Mouse (Mus musculus): Measurements from ENCODE around the gene Ppt1. TPM values are rescaled to one million over a fixed set of nuclear protein-coding genes. Genes with fewer than 3 reads are reported as not detected.

Gene Ppt1
- polyA plus RNA-seq, 1 experiment from 2014 or later: 60.0 TPM

- 0 out of 2 replicates have a peak overlapping the region, but pooled peaks have one; percentile 79 for H3K9ac ChIP-seq (replicated peaks)
- H3K4me1 ChIP-seq (replicated peaks): peaks cover 15% of the 10 kb centered on the region
- H3K9me3 ChIP-seq: no peaks in the 10 kb centered on the region
- H3K27me3 ChIP-seq: no peaks in the 10 kb centered on the region
- H3K27ac ChIP-seq: no peak overlapping the region
- H3K36me3 ChIP-seq: peaks cover 17% of the 10 kb centered on the region; the same call in 1 of the 2 replicates
- peak overlapping the region; percentile 72 for H3K4me2 ChIP-seq
- peak overlapping the region; percentile 74; the same call in 1 of the 2 replicates for H3K4me3 ChIP-seq (replicated peaks)
- 72% methylated on average over 6 of the region's 6 CpGs for WGBS
- no peak for ATAC-seq (ENCODE audit: insufficient number of reproducible peaks, insufficient read depth, low FRiP score, low TSS enrichment, low read depth)
Measured at GRCm38 (mm10) chr4:122837180-122837730, 1.2 kb downstream of the Ppt1 start.

GRCm38 (mm10) chr4:122837994-122838393 lies 2.0 kb downstream of the Ppt1 start:
- no peak overlapping the region for H3K27ac ChIP-seq
- ATAC-seq (ENCODE audit: insufficient number of reproducible peaks, insufficient read depth, low FRiP score, low TSS enrichment, low read depth): no peak
- H3K4me1 ChIP-seq (replicated peaks): peaks cover 15% of the 10 kb centered on the region
- H3K27me3 ChIP-seq: no peaks in the 10 kb centered on the region
- H3K4me2 ChIP-seq: no peak overlapping the region
- WGBS: 83% methylated on average over 2 of the region's 2 CpGs
- H3K9me3 ChIP-seq: no peaks in the 10 kb centered on the region
- H3K9ac ChIP-seq (replicated peaks): no peak overlapping the region
- H3K36me3 ChIP-seq: peaks cover 19% of the 10 kb centered on the region; the same call in 1 of the 2 replicates
- no peak overlapping the region for H3K4me3 ChIP-seq (replicated peaks)

- no peaks in the 10 kb centered on the region for H3K9me3 ChIP-seq
- H3K27me3 ChIP-seq: no peaks in the 10 kb centered on the region
- 75% methylated on average over 1 of the region's 1 CpGs for WGBS
- H3K36me3 ChIP-seq: peaks cover 19% of the 10 kb centered on the region; the same call in 1 of the 2 replicates
- no peak overlapping the region for H3K4me2 ChIP-seq
- no peak overlapping the region for H3K27ac ChIP-seq
- H3K4me1 ChIP-seq (replicated peaks): peaks cover 15% of the 10 kb centered on the region
- H3K9ac ChIP-seq (replicated peaks): no peak overlapping the region
- H3K4me3 ChIP-seq (replicated peaks): no peak overlapping the region
- ATAC-seq (ENCODE audit: insufficient number of reproducible peaks, insufficient read depth, low FRiP score, low TSS enrichment, low read depth): no peak
Measured at GRCm38 (mm10) chr4:122838416-122838815, 2.4 kb downstream of the Ppt1 start.

- no peaks in the 10 kb centered on the region for H3K9me3 ChIP-seq
- peak overlapping the region; percentile 20; the same call in 1 of the 2 replicates for H3K27ac ChIP-seq
- no peaks in the 10 kb centered on the region for H3K27me3 ChIP-seq
- H3K4me1 ChIP-seq (replicated peaks): no peaks in the 10 kb centered on the region
- no peak overlapping the region for H3K9ac ChIP-seq (replicated peaks)
- no peak overlapping the region for H3K4me3 ChIP-seq (replicated peaks)
- no peak overlapping the region for H3K4me2 ChIP-seq
- H3K36me3 ChIP-seq: peaks cover 72% of the 10 kb centered on the region
- peak; percentile 81 for ATAC-seq (ENCODE audit: insufficient number of reproducible peaks, insufficient read depth, low FRiP score, low TSS enrichment, low read depth)
- 57% methylated on average over 13 of the region's 13 CpGs for WGBS
Measured at GRCm38 (mm10) chr4:122848150-122848621, 12.1 kb downstream of the Ppt1 start.

GRCm38 (mm10) chr4:122851535-122851934 lies 15.5 kb downstream of the Ppt1 start:
- no peak overlapping the region for H3K27ac ChIP-seq
- no peaks in the 10 kb centered on the region for H3K4me1 ChIP-seq (replicated peaks)
- no peak overlapping the region for H3K4me3 ChIP-seq (replicated peaks)
- no peak for ATAC-seq (ENCODE audit: insufficient number of reproducible peaks, insufficient read depth, low FRiP score, low TSS enrichment, low read depth)
- no peaks in the 10 kb centered on the region for H3K27me3 ChIP-seq
- H3K36me3 ChIP-seq: peaks cover 70% of the 10 kb centered on the region
- no peak overlapping the region for H3K9ac ChIP-seq (replicated peaks)
- H3K4me2 ChIP-seq: no peak overlapping the region
- H3K9me3 ChIP-seq: no peaks in the 10 kb centered on the region

- H3K36me3 ChIP-seq: peaks cover 70% of the 10 kb centered on the region
- no peak overlapping the region for H3K4me3 ChIP-seq (replicated peaks)
- H3K4me2 ChIP-seq: no peak overlapping the region
- WGBS: 44% methylated on average over 2 of the region's 2 CpGs
- ATAC-seq (ENCODE audit: insufficient number of reproducible peaks, insufficient read depth, low FRiP score, low TSS enrichment, low read depth): no peak
- no peaks in the 10 kb centered on the region for H3K4me1 ChIP-seq (replicated peaks)
- H3K9me3 ChIP-seq: no peaks in the 10 kb centered on the region
- no peaks in the 10 kb centered on the region for H3K27me3 ChIP-seq
- H3K27ac ChIP-seq: no peak overlapping the region
- H3K9ac ChIP-seq (replicated peaks): no peak overlapping the region
Measured at GRCm38 (mm10) chr4:122853691-122854090, 17.6 kb downstream of the Ppt1 start.

- no peak for ATAC-seq (ENCODE audit: insufficient number of reproducible peaks, insufficient read depth, low FRiP score, low TSS enrichment, low read depth)
- Histone ChIP-seq H3K4me1 (replicated peaks) (no peaks in the 10 kb centered on the region), H3K4me3 (replicated peaks) (no peak overlapping the region), H3K9ac (replicated peaks) (no peak overlapping the region), H3K9me3 (no peaks in the 10 kb centered on the region), H3K4me2 (no peak overlapping the region), H3K27ac (no peak overlapping the region), H3K27me3 (no peaks in the 10 kb centered on the region), H3K36me3 (peaks cover 69% of the 10 kb centered on the region)
- WGBS: 89% methylated on average over 4 of the region's 4 CpGs
Measured at GRCm38 (mm10) chr4:122854770-122855169, 18.7 kb downstream of the Ppt1 start.

GRCm38 (mm10) chr4:122857909-122858308 lies 21.9 kb downstream of the Ppt1 start:
- H3K4me1 ChIP-seq (replicated peaks): no peaks in the 10 kb centered on the region
- H3K36me3 ChIP-seq: peaks cover 78% of the 10 kb centered on the region
- no peak for ATAC-seq (ENCODE audit: insufficient number of reproducible peaks, insufficient read depth, low FRiP score, low TSS enrichment, low read depth)
- no peak overlapping the region for H3K4me3 ChIP-seq (replicated peaks)
- H3K27ac ChIP-seq: no peak overlapping the region
- H3K9me3 ChIP-seq: no peaks in the 10 kb centered on the region
- H3K9ac ChIP-seq (replicated peaks): no peak overlapping the region
- WGBS: 63% methylated on average over 2 of the region's 2 CpGs
- H3K4me2 ChIP-seq: no peak overlapping the region
- no peaks in the 10 kb centered on the region for H3K27me3 ChIP-seq

GRCm38 (mm10) chr4:122859096-122859674 lies 23.1 kb downstream of the Ppt1 start:
- Histone ChIP-seq H3K9ac (replicated peaks) (no peak overlapping the region), H3K9me3 (no peaks in the 10 kb centered on the region), H3K27me3 (no peaks in the 10 kb centered on the region), H3K4me2 (no peak overlapping the region), H3K4me3 (replicated peaks) (no peak overlapping the region), H3K4me1 (replicated peaks) (no peaks in the 10 kb centered on the region), H3K36me3 (peaks cover 88% of the 10 kb centered on the region), H3K27ac (no peak overlapping the region)
- no peak for ATAC-seq (ENCODE audit: insufficient number of reproducible peaks, insufficient read depth, low FRiP score, low TSS enrichment, low read depth)
- WGBS: 84% methylated on average over 6 of the region's 6 CpGs

- H3K36me3 ChIP-seq: peaks cover 87% of the 10 kb centered on the region
- no peak for ATAC-seq (ENCODE audit: insufficient number of reproducible peaks, insufficient read depth, low FRiP score, low TSS enrichment, low read depth)
- no peak overlapping the region for H3K4me2 ChIP-seq
- WGBS: 93% methylated on average over 4 of the region's 4 CpGs
- H3K27ac ChIP-seq: no peak overlapping the region
- H3K27me3 ChIP-seq: no peaks in the 10 kb centered on the region
- H3K4me3 ChIP-seq (replicated peaks): no peak overlapping the region
- no peak overlapping the region for H3K9ac ChIP-seq (replicated peaks)
- H3K4me1 ChIP-seq (replicated peaks): no peaks in the 10 kb centered on the region
- no peaks in the 10 kb centered on the region for H3K9me3 ChIP-seq
Measured at GRCm38 (mm10) chr4:122861836-122862235, 25.8 kb downstream of the Ppt1 start.

GRCm38 (mm10) chr4:122868041-122868440 lies 32.0 kb downstream of the Ppt1 start:
- no peaks in the 10 kb centered on the region for H3K27me3 ChIP-seq
- no peak overlapping the region for H3K9ac ChIP-seq (replicated peaks)
- no peaks in the 10 kb centered on the region for H3K4me1 ChIP-seq (replicated peaks)
- no peak overlapping the region for H3K4me3 ChIP-seq (replicated peaks)
- H3K9me3 ChIP-seq: no peaks in the 10 kb centered on the region
- no peak overlapping the region for H3K27ac ChIP-seq
- ATAC-seq (ENCODE audit: insufficient number of reproducible peaks, insufficient read depth, low FRiP score, low TSS enrichment, low read depth): no peak
- WGBS: 96% methylated on average over 1 of the region's 1 CpGs
- peaks cover 87% of the 10 kb centered on the region for H3K36me3 ChIP-seq
- no peak overlapping the region for H3K4me2 ChIP-seq

GRCm38 (mm10) chr4:122870027-122870426 lies 34.0 kb downstream of the Ppt1 start:
- H3K9me3 ChIP-seq: no peaks in the 10 kb centered on the region
- H3K4me1 ChIP-seq (replicated peaks): no peaks in the 10 kb centered on the region

More at GRCm38 (mm10) chr4:122870027-122870426, 34.0 kb downstream of the Ppt1 start:
- Histone ChIP-seq H3K27me3 (no peaks in the 10 kb centered on the region), H3K36me3 (peaks cover 67% of the 10 kb centered on the region), H3K4me3 (replicated peaks) (no peak overlapping the region), H3K4me2 (no peak overlapping the region), H3K27ac (no peak overlapping the region), H3K9ac (replicated peaks) (no peak overlapping the region)
- ATAC-seq (ENCODE audit: insufficient number of reproducible peaks, insufficient read depth, low FRiP score, low TSS enrichment, low read depth): no peak

Measured in limb, embryonic 12.5 days (tissue).